Mouse (Mus musculus): ENCODE results near the gene Ube2m. TPM values are rescaled to one million over a fixed set of nuclear protein-coding genes. Genes with fewer than 3 reads are reported as not detected.

Gene Ube2m
- total RNA-seq, 2 experiments from 2014 or later, result 221 to 229 TPM

DNA sequence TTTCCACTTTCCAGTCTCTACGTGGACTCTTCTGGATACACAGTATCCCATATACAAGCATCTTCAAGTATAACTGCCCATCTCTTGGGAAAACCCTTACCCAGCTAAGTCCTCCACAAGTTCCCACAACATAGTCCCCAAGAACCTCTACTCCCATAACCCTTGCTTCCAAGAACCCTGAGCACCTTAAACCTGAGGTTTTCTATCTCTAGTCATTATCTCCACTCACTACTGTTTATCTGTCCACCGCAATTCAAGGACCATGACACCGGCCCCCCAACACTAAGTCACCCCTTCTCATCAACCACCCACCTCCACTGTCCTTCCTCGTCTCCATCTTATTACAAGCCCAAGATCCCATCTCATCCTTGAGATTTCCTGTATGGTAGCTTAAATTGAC, 1.3 kb downstream of the Ube2m start:
- intact Hi-C loops (cut with DNase I), result no loop called here
- DNase-seq (ENCODE audit: extremely low spot score in 1 of 2, low spot score in 2 of 2), result no peak

DNA sequence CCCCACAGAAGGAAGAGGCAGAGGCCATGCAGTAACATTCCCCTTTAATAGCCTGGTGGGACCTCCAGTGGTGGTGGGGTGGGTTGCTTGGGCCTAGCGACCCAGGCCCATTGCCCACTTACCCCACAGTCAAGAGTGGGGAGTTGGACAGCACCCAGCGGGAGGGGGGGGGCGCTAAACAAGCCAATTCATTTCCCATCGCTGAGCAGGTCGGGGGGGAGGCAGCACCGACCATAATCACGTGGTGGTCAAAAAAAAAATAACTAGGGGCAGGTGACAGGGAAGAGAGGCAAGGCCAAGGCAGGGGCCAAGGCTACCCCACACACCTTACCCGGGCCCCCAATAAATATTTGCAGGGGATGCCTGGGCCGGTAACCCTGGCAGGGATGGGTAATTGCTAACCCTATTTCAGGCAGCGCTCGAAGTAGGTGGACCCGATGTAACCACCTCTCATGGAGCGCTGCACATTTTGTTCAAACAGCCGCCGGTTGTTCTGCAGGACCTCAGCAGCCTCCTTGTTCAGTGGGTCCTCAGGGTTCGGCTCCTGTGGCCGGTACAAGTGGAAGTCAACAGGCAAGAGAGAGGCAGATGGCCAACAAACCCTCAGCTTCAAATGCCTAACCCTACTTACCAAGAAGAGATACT, 2.7 kb downstream of the Ube2m start:
- intact Hi-C loops (cut with DNase I), result no loop called here
- peak in 1 of 2 experiments; percentile 60 for DNase-seq (ENCODE audit: extremely low spot score in 1 of 2, low spot score in 2 of 2)

DNA sequence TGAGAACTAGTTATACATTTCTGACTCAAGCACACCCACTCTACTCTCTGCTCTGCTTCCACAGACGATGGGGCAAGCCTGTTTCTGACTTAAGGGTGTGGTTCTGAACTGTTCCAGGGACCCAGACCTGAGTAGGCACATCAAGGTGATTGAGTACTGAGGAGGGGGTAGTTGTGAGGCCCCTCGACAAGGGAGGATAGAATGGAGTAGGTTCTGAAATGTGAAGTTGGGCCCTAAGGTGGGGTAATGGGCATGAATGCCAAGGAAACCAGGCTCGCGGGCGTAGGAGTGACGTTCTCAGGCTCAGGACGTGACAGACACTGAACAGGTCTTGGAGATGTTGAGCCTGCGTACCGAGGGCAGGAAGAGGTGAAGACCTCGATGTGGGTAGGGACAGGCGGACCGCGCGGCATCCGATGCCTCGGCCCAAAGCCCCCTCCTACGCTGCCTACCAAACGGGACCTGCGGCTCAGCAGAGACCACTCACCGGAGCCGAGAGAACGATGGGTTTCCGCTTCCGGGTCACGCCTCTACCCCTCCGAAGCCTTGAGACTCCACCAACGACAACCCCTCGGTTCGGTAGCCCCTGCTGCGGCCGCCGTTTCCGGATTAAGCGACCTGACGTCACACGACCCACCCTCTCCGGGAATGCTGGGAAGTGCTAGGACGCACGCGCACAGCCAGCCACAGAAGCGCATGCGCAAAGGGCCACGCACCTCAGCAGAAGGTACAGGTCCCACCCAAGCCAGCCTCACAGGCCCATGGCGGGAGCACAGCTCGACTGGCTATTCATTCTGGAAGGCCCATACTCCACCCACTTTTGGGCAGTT, 3.7 kb downstream of the Ube2m start, which contains the start of gene Chmp2a:
Gene Chmp2a, minus strand, starts transcription at position 660 of the 830 bp plus-strand sequence.
- intact Hi-C loops (cut with DNase I), result no loop called here
- DNase-seq (ENCODE audit: extremely low spot score in 1 of 2, low spot score in 2 of 2), result peak; percentile 97 to 98

DNA sequence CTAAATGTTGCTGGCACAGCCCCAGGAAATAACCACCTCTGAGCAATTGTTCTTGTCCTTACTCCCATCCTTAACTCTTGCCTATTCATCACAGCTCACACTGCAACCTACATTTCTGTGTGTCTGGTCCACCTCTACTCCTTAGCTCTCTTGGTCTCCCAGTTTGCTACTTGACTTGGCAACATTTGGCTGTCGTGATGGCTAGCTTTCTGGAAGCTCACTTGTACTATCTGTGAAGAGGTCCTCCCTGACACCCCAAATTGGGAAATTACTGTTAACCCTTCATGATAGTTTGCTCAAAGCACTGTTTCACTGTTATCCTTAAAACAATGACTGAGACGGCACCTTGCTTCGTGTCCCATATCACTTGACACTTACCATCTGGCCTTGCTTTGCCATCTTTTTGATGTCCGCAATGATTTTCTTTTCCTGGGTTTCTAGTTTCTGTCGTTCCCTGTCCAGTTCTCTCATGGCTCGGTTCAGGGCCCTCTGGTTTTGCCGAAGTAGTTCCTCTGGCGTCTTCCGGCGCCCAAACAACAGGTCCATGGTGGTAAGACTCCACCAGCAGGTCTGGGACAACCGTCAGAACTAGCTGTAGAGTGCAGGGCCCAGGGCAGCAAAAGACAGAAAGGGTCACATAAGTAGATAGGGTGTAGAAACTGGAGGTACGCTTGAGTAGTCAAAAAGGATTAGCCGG, 4.5 kb downstream of the Ube2m start:
- peak in 1 of 2 experiments; percentile 31 for DNase-seq (ENCODE audit: extremely low spot score in 1 of 2, low spot score in 2 of 2)

DNA sequence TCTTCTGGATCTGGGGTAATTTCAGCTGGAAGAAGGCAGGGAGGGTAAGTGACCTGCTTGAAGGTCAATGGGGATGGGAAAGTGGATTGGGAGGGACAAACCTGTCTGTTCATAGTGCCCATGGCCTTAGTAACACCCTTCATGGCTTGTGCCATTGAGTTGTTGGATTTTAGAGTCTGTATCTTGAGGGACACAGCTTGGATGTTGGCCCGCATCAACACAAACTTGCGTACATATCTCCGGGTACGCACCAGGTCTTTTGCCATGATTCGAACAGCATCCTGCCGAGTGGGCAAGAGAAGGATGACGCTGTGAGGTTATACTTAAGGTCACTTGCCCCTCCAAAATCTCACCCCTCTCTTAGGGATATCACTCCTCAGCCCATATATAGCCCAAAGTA, 5.5 kb downstream of the Ube2m start:
- no peak for DNase-seq (ENCODE audit: extremely low spot score in 1 of 2, low spot score in 2 of 2)
- intact Hi-C loops (cut with DNase I), result no loop called here

More for the DNA sequence above, 4.5 kb downstream of the Ube2m start:
- intact Hi-C loops (cut with DNase I), result no loop called here

DNA sequence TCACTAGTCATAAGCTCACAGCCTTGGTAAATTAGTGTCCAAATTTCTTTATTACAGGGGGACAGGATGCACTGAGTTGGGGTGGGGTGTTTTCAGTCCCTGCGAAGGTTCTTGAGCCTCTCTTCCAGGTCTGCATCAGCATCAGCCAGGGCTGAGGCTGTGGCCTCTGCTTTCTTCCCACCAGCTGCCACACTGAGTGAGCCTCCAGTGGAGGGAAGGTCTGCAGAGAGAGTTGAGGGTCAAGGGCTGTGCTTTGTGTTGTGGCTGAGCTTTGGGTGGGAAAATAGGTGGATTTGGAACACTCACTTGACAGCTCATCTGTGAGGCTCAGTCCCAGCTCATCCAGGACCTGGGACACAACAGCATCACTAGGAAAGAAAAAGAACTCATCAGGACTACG, 6.1 kb downstream of the Ube2m start:
- intact Hi-C loops (cut with DNase I), result no loop called here
- no peak for DNase-seq (ENCODE audit: extremely low spot score in 1 of 2, low spot score in 2 of 2)

DNA sequence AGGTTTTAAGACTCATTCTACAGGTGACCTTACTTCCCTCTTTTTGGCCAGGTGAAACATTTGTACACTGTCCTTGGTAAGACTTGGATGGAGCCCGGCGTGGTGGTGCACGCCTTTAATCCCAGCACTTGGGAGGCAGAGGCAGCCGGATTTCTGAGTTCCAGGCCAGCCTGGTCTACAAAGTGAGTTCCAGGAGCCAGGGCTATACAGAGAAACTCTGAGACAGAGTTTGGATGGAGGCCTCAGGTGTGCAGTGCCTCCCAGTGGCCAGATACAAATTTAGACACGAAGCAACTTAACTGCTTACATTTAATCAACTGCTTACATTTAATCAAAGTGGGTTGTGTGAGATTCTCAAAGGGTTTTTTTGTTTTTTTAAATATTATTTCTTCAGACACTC, 7.0 kb downstream of the Ube2m start:
- DNase-seq (ENCODE audit: extremely low spot score in 1 of 2, low spot score in 2 of 2), result peak; percentile 7 to 42
- intact Hi-C loops (cut with DNase I), result no loop called here

DNA sequence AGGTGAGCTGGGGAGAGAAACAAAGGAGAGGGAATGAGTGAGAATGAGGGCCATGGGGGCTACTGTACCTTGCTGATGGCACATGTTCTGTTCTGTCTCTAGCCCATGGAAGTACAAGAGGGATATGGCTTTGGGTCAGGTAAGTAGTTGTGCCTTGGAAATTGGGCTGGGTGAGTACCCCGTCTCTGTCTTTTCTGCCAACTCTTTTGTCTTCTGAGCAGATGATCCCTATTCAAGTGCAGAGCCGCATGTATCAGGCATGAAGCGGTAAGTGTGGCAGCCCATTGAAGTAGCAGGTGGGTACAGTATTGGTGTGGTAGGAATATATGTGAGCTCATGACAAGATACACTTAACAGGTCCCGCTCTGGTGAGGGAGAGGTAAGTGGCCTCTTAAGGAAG, 9.1 kb downstream of the Ube2m start:
- DNase-seq (ENCODE audit: extremely low spot score in 1 of 2, low spot score in 2 of 2), result no peak
- intact Hi-C loops (cut with DNase I), result no loop called here

DNA sequence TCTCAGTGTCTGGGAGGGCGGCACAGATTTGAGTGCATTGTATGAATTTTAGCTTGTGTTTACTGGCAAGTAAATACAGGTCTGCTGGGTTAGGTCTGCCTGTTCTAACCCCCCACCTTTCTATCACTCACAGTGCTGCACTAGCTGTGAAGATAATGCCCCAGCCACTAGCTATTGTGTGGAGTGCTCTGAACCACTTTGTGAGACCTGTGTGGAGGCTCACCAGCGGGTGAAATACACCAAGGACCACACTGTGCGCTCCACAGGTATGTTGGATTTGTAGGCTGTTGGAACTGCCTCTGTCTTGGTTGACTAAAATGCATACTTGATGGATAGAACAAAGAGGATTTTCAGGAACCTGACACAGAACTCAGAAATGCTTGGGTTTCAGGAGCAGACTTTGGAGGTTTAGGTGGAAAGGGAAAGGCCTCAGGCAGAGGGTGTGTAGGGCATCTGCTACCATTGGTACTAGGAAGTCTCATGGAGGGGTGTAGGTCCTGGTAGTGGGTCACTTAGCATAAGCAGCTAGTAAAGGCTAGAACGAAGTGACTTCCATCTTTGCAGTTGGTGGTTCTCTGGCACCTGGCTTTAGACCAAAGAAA, 12.5 kb downstream of the Ube2m start:
- intact Hi-C loops (cut with DNase I), result loop anchor here (2.0 kb wide), 1 partner anchor 17 kb away; no protein-coding TSS in a partner anchor
- DNase-seq (ENCODE audit: extremely low spot score in 1 of 2, low spot score in 2 of 2), result no peak

DNA sequence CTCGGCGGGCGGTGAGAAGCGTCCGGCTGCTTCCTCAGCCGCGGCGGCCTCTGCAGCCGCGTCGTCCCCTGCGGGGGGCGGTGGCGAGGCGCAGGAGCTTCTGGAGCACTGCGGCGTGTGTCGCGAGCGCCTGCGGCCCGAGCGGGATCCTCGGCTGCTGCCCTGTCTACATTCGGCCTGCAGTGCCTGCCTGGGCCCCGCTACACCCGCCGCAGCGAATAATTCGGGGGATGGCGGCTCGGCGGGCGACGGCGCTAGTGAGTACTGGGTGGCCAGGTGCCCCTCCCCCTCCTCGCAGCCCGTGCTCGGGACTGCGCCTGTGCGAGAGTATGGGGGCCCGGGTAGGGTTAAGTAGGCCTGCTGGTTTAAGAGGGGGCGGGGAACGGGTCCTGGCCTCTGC, 13.3 kb downstream of the Ube2m start:
- intact Hi-C loops (cut with DNase I), result loop anchor here (2.0 kb wide), 1 partner anchor 16 kb away; no protein-coding TSS in a partner anchor
- peak; percentile 80 to 94 for DNase-seq (ENCODE audit: extremely low spot score in 1 of 2, low spot score in 2 of 2)

DNA sequence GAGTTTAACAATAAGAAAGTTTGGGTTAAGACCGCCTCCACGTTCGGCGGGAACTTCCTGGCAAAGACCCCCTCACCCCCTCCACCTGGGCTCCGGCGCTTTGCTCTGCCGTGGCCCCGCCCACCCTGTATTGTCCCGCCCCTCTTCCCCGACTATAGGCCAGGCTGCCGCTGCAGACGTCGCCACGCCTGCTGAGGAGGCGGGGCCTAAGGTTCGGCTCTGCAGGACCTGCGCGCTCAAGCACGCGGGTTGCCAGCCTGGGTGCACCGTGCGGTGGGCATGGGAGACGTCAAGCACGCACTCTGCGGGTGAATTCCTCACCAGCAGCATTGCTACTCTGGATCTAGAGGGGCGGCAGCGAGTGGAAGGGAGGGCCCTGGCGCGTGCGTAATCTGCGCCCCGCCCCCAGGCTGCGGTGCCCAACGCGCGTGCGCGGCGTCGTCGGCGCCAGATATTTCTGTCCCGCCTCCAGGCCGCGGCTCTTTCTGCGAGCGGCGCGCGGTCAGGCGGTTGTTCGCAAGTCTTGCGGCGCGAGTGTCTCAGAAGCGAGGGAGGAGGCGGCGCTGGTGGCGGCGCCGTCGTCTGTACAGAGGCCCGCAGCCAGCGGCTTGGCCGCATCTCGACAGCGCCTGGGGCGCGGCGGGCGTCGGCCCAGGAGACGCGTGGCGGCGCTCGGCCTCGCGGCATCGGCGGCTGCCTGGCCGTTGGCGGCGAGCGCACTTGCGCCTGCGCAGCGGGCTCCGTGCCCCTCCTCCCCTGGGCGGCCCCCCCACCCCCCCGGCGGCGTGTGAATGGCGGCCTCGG, 13.9 kb downstream of the Ube2m start:
- DNase-seq (ENCODE audit: extremely low spot score in 1 of 2, low spot score in 2 of 2), result peak; percentile 91 to 96
- intact Hi-C loops (cut with DNase I), result loop anchor here (2.0 kb wide), 1 partner anchor 15 kb away; no protein-coding TSS in a partner anchor

DNA sequence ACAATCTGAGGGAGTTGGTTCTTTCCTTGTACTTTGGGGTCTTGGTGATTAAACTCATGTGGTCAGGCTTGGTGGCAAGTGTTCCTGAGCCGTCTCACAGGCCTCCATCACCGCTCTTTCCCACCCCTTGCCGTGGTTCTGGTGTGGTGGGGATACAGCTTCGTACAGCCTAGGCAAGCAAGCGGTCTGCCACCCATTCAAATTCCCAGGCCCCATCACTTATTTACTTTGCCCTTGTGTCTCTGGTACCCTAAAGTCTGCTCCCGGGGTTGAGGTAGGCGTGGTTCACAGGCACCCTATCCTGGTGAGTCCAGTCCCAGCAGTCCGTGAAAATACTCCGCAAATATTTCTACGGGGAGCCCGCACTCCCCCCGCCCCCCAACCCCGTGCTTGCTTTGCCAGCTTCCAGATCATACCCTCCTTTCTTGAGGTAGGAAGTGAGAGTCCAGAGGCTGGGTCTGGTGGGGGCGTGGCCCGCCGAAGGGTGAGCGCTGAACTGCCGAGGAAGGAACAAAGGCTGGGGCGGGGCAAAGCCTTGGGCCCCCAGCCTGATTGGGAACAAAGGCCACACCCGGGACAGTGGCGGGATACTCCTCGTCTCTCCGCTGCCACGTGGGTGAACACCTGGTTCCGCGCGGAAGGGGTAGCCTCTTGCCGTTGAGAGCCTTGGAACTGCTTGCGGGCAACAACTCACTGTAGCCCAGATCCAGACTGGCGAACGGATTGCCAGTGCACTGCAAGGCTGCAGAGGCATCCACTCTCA, 15.1 kb downstream of the Ube2m start:
- intact Hi-C loops (cut with DNase I), result no loop called here
- DNase-seq (ENCODE audit: extremely low spot score in 1 of 2, low spot score in 2 of 2), result peak in 1 of 2 experiments; percentile 86

DNA sequence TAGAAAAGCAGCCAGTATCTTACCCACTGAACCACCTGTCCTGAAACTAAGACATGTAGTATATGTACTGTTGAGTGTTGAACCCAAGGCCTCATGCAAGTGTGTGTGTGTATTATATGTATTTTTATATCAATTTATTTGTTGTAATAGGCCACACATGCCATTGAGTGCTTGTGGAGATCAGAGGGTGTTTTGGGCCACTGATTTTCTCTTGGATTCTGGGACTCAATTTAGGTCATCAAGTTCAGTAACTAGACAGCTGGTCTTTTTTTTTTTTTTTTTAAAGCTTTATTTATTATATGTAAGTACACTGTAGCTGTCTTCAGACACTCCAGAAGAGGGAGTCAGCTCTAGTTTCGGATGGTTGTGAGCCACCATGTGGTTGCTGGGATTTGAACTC, 22.9 kb downstream of the Ube2m start:
- DNase-seq (ENCODE audit: extremely low spot score in 1 of 2, low spot score in 2 of 2), result no peak
- intact Hi-C loops (cut with DNase I), result no loop called here

DNA sequence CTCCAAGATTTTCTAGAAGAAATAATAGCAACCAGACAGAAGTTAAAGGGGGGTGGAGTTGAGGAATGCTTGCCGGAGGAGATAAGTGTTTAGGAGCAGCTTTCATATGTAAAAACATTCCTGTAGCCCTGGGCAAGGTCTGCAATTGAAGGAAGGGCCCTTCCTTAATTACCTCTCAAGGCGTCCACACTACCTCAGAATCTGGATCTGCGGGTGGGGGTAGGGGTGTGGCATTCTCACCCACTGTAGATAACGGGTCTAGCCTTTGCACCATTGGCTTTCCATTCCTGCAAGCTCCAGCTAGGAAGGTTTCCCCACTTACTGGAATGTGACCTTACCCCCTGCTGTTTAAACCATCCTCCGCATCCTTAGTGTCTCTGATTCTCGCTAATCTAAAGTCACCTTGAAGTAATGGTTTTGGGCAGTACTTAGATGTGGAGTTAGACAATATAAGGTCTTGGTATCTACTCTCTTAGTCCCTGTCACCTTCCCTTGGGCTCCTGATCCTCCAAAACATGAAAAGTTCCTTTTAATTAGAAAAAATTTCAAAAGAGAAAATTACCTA, 23.7 kb downstream of the Ube2m start:
- intact Hi-C loops (cut with DNase I), result no loop called here
- DNase-seq (ENCODE audit: extremely low spot score in 1 of 2, low spot score in 2 of 2), result no peak

DNA sequence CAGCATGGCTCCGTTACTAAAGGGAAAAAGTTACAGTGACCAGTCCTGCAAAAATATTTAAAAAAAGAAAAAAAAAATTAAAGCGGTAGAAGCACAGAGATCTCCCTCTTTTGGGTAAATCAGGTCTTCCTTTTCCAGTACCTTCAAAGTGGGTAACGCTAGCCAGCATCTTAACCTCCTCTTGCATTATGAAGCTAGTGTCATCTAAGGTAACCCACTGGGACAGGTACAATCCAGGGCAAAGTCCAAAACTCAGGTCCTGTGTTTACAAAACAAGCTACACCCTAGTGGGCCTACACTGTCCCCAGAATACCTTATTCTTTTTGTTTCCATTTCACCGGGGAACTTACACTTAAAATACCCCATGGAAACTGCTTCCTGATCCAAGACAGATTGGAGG, 24.4 kb downstream of the Ube2m start:
- DNase-seq (ENCODE audit: extremely low spot score in 1 of 2, low spot score in 2 of 2), result no peak
- intact Hi-C loops (cut with DNase I), result no loop called here

DNA sequence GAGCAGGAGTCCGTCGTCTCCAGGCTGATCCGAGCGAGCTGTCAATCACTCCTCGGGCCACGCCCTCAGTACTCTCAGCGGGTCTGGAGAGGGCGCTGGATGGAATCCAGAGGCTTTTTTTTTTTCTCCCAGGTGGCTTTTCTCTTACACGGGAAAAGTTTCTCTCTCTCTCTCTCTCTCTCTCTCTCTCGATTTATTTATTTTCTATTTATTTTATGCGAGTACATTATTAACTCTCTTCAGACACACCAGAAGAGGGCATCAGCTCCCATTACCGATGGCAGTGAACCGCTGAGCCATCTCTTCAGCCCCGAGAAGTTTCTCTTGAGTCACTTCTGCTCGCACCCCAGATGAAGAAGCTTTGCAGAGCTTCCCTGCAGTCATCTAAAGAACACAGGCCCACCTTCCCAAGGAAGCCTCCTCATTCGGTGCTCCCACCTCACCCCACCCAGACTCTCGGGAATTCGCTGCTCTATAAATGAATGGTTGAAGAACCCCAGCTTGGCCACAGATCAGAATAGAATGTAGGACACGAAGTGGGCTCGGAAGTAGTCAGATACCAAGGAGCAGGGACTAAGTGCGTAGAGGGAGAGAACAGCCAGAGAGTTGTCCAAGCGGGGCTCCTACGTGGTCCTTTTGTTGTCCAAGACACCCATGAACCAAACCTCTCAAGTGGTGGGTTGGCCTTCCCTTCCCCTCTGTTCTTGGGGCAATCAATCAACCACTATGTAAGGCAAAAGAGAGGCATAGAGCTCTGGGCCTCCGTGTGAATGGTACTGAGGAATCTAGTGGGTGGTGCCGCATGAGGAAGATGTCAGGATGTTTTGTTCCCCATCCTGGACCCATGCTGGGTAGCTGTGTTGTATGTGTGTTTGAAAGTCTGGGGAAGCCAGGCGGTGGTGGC, 27.8 kb downstream of the Ube2m start, which contains the start of gene Zbtb45:
Gene Zbtb45, minus strand, starts transcription at position 30 of the 904 bp plus-strand sequence.
- DNase-seq (ENCODE audit: extremely low spot score in 1 of 2, low spot score in 2 of 2), result peak in 1 of 2 experiments; percentile 53

More for the DNA sequence above, 27.8 kb downstream of the Ube2m start, which contains the start of gene Zbtb45:
- intact Hi-C loops (cut with DNase I), result no loop called here

Data from left cerebral cortex, postnatal 10 days (tissue).